Mouse (Mus musculus) lung, embryonic 14.5 days (tissue): ENCODE data around the gene Fam13c. TPM values are rescaled to one million over a fixed set of nuclear protein-coding genes. Genes with fewer than 3 reads are reported as not detected.
A peak's percentile ranks its signal among the peaks of the same experiment; 100 is the strongest.

Experiments used
- ATAC-seq: fragments of 200-750 bp; cut with Nextera tagmentation; 2 replicates; pipeline ENCODE4 v1.8.0; 2017; ENCODE audit warnings: mild to moderate bottlenecking, moderate TSS enrichment, moderate library complexity; ENCODE audit not compliant: insufficient read depth
- DNase-seq: peaks from one replicate; pipeline ENCODE4 v3.0.0-alpha.2; 2015
- H3K27ac ChIP-seq: fragments of 300-500 bp; sonication (generic); 2 replicates; pipeline ENCODE4 v1.5.1; 2014; ENCODE audit warnings: low read depth, mild to moderate bottlenecking, moderate library complexity
- H3K27me3 ChIP-seq: fragments of 300-500 bp; sonication (generic); 2 replicates; pipeline ENCODE4 v1.6.1; 2014; ENCODE audit warnings: low read length, control low read depth; ENCODE audit not compliant: insufficient read depth
- H3K36me3 ChIP-seq: fragments of 300-500 bp; sonication (generic); 2 replicates; pipeline ENCODE4 v1.6.1; 2014; ENCODE audit warnings: control low read depth; ENCODE audit not compliant: insufficient read depth
- H3K4me1 ChIP-seq: fragments of 300-500 bp; sonication (generic); 2 replicates; pipeline ENCODE4 v1.6.1; 2014; ENCODE audit warnings: antibody characterized with exemption, control low read depth; ENCODE audit not compliant: insufficient read depth
- H3K4me2 ChIP-seq: fragments of 300-500 bp; sonication (generic); 2 replicates; pipeline ENCODE4 v1.6.1; 2014; ENCODE audit warnings: mild to moderate bottlenecking
- H3K4me3 ChIP-seq: fragments of 300-500 bp; sonication (generic); 2 replicates; pipeline ENCODE4 v1.5.1; 2014; ENCODE audit warnings: low read depth, low read length
- H3K9ac ChIP-seq: fragments of 300-500 bp; sonication (generic); 2 replicates; pipeline ENCODE4 v1.6.1; 2014
- H3K9me3 ChIP-seq: fragments of 300-500 bp; sonication (generic); 2 replicates; pipeline ENCODE4 v1.6.1; 2016; ENCODE audit warnings: low read depth, low read length, control low read depth
- CTCF ChIP-seq: IDR thresholded peaks from 2 replicates; pipeline ENCODE4 v1.5.1; 2016; ENCODE audit warnings: antibody characterized with exemption, low read depth
- WGBS: fragments of 180-500 bp; shearing (Covaris S2); extraction: QIAGEN DNeasy Blood & Tissue Kit; methylation state at CpG from one replicate; pipeline ENCODE4 v1.1.7; 2014; 5-methylcytosine and 5-hydroxymethylcytosine counted together
- polyA plus RNA-seq: library from polyadenylated mRNA; unstranded; fragments of >200 nt; fragmentation: Nextera tagmentation; extraction: Ambion mirVana; gene quantifications from 2 replicates; pipeline ENCODE4 v1.2.1, GENCODE M21; 2014

Gene Fam13c
- polyA plus RNA-seq, 1 experiment from 2014 or later = 9.7 TPM

DNA sequence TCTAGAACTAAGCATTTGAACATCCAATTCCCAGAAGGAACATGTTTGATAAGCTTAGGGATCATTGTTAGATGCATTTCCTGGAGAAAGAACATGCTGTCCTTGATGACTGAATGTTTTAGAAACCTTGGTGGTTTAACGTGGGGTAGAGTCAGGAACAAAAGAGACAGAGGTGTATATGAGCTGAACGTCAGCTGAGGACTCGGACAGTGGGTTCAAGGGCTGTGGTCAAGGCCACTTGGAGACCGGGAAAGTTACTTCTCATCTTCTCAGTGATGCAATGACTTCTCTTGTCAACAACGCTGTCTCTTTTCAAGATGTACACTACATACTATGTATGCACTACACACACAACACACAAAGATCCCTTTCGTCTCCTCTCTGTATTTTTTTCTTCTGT is 46.4 kb downstream of the Fam13c start:
- Histone ChIP-seq H3K4me2 (no peak overlapping the region), H3K9ac (no peak overlapping the region), H3K4me1 (peaks cover 3% of the 10 kb centered on the region; the same call in 1 of the 2 replicates), H3K27ac (no peak overlapping the region), H3K4me3 (no peak overlapping the region), H3K36me3 (no peaks in the 10 kb centered on the region), H3K9me3 (no peaks in the 10 kb centered on the region), H3K27me3 (no peaks in the 10 kb centered on the region)
- 83% methylated on average over 6 of the region's 6 CpGs for WGBS
- DNase-seq (no peak), ATAC-seq (no peak)
- TF ChIP-seq CTCF = no peak

DNA sequence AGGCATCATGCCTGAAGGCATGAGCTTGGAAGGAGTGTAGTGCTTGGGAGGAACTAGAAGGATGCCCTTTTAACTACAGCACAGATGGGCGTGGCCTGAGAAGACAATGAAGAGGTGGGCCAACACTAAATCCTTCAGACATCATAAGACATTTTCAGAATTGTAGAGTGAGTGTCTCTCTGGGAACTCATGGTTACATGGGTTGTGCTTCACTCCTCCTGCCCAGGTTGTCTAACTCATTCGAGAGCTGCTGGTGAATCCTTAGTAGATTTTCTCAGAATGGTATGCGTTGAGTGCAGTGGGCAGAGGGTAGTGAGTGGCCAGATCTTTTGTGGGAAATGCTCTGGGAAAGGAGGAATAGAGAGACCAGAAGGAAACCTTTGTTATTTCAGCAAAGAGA is 53.6 kb downstream of the Fam13c start:
- Histone ChIP-seq H3K27me3 (no peaks in the 10 kb centered on the region), H3K36me3 (no peaks in the 10 kb centered on the region), H3K9ac (no peak overlapping the region), H3K9me3 (no peaks in the 10 kb centered on the region), H3K4me1 (peaks cover 6% of the 10 kb centered on the region; the same call in 1 of the 2 replicates), H3K4me2 (no peak overlapping the region), H3K27ac (peak overlapping the region; percentile 46; the same call in 1 of the 2 replicates), H3K4me3 (no peak overlapping the region)
- ATAC-seq = no peak
- TF ChIP-seq CTCF = no peak
- 77% methylated on average over 3 of the region's 3 CpGs for WGBS
- no peak for DNase-seq

DNA sequence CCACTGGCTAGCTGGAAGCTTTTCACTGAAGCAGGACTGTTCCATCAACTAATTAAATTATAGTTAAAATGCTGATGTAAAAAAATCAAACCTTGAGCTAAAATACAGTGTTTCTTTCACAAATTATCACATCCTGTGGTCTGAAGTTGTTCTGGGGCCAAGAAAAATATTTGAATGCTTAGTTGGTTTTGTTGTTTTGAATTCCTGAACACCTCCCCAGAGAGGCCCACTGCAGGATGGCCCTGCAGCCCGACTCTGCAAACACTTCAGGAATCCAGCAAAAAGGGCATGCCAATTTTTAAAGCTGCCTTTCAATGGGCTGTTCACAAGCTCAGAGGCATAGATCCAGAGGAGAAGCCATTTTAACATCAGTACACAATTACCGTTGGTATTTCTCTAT is 54.2 kb downstream of the Fam13c start:
- no peak for ATAC-seq
- Histone ChIP-seq H3K4me2 (no peak overlapping the region), H3K4me3 (no peak overlapping the region), H3K36me3 (no peaks in the 10 kb centered on the region), H3K27me3 (no peaks in the 10 kb centered on the region), H3K4me1 (peaks cover 6% of the 10 kb centered on the region; the same call in 1 of the 2 replicates), H3K9ac (no peak overlapping the region), H3K27ac (peak overlapping the region; percentile 46; the same call in 1 of the 2 replicates), H3K9me3 (no peaks in the 10 kb centered on the region)
- WGBS = 33% methylated on average over 2 of the region's 2 CpGs
- TF ChIP-seq CTCF = no peak
- peak; percentile 62 for DNase-seq

DNA sequence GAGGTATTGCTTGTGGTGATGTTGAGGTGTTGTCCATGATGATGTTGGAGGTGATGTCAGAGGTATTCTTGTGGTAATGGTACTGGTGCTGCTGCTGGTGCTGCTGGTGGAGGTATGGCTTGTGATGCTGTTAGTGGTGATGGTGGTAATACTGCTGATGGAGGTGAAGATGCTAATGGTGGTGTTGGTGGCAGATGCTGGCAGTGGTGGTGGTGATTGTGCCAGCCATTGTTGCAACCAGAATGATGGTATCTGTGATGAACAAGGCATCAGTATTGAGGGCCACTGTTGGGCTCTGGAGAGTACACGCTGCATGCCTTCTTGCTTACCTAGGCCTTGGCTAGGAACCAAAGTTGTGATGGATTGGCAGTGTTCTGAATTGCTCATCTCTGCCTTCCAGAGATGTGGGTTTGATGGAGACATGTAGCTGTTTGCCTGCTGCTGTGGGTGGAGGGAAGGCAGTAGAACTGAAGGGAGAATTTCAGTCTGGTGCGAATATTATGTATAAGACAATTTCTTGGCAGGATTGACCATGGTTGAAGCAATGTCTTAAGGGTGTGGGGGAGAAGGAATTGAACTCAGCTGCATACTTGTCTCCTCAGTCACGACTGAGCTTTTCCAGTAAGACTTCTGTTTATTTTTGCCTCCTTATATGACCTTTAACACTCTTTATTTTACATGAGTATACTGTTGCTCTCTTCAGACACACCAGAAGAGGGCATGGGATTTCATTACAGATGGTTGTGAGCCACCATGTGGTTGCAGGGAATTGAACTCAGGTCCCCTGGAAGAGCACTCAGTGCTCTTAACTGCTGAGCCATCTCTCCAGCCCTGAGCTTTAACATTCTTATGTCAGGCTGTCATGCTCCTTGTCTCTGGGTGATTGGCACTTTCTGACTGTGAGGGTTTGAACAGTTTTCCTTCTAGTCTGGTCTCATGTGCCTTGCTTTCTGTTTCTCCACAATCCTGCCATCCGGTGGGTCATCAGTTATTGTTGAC is 55.1 kb downstream of the Fam13c start:
- peak; percentile 78 for DNase-seq

DNA sequence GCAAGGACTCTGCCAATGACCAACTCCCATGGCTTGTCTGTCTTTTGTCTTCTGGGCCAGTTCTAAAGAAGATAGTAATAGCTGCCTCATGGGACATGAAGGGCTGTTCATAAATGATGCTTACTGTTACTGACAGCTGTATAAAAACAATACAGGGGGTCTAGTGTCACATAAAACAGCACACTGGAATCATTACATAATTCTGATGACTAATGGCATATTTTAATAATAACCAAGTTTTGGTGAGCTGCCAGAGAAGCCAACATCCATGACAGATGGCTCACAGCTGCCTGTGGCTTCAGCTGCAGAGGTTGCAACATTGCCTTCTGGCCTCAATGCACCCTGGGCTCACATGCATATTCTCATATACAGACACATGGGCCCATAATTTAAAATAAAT is 56.7 kb downstream of the Fam13c start:
- H3K27me3 ChIP-seq = no peaks in the 10 kb centered on the region
- no peak overlapping the region for H3K9ac ChIP-seq
- no peak for TF ChIP-seq CTCF
- peaks cover 6% of the 10 kb centered on the region; the same call in 1 of the 2 replicates for H3K4me1 ChIP-seq
- peak; percentile 93 for DNase-seq
- no peak overlapping the region for H3K4me3 ChIP-seq
- H3K27ac ChIP-seq = no peak overlapping the region
- no peak overlapping the region for H3K4me2 ChIP-seq
- no peaks in the 10 kb centered on the region for H3K36me3 ChIP-seq
- peak; percentile 88 for ATAC-seq
- no peaks in the 10 kb centered on the region for H3K9me3 ChIP-seq

More for the DNA sequence above, 55.1 kb downstream of the Fam13c start:
- Histone ChIP-seq H3K36me3 (no peaks in the 10 kb centered on the region), H3K27me3 (no peaks in the 10 kb centered on the region), H3K4me2 (no peak overlapping the region), H3K9ac (no peak overlapping the region), H3K27ac (no peak overlapping the region), H3K4me3 (no peak overlapping the region), H3K9me3 (no peaks in the 10 kb centered on the region), H3K4me1 (peaks cover 6% of the 10 kb centered on the region; the same call in 1 of the 2 replicates)
- TF ChIP-seq CTCF = 0 out of 2 replicates have a peak, but pooled peaks have one; percentile 24
- peak; percentile 36; the same call in 1 of the 2 replicates for ATAC-seq
- 47% methylated on average over 4 of the region's 4 CpGs for WGBS

DNA sequence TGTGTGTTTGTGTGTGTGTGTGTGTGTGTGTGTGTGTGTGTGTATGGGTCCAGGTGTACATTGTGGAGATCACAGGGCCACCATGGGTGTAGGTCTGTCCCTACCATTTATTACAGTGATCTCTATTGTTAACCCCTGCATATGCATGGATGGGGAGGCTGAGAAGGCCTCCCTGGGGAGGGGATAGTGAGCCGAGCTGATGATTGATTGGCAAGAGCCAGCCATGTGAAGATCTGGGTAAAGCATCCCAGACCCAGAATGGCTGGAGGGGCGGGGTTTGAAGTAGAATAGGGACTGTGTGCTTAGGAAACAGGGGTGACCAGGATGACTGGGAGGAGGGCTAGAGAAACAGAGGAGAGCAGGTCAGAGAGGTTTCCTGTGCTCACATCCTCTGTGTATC is 58.0 kb downstream of the Fam13c start:
- ATAC-seq (no peak), DNase-seq (no peak)
- no peaks in the 10 kb centered on the region for H3K27me3 ChIP-seq
- H3K4me2 ChIP-seq = no peak overlapping the region
- H3K4me1 ChIP-seq = peaks cover 6% of the 10 kb centered on the region; the same call in 1 of the 2 replicates
- no peak overlapping the region for H3K9ac ChIP-seq
- no peak overlapping the region for H3K4me3 ChIP-seq
- H3K36me3 ChIP-seq = no peaks in the 10 kb centered on the region
- TF ChIP-seq CTCF = no peak
- no peak overlapping the region for H3K27ac ChIP-seq
- no peaks in the 10 kb centered on the region for H3K9me3 ChIP-seq
- 49% methylated on average over 2 of the region's 2 CpGs for WGBS

DNA sequence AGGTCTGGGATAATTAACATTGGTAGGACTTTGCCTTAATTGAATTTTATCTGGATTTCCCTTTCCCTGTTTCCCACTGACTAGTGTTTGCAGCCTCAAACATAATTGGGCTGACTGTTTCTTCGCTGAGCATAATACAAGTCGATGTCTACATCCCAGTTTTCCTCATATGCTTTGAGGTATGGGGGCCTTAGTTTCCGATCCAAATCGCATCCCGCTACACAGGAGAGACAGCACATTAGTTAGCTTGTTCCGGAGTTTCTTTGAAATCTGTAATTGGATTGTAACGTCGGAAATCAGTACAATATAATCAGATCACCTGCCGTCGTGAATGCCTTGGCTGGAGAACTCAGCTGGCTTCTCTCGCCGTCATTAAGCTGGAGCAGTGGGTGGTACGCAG is 59.0 kb downstream of the Fam13c start:
- Histone ChIP-seq H3K27me3 (no peaks in the 10 kb centered on the region), H3K4me1 (peaks cover 6% of the 10 kb centered on the region; the same call in 1 of the 2 replicates), H3K36me3 (no peaks in the 10 kb centered on the region), H3K9ac (no peak overlapping the region), H3K4me3 (no peak overlapping the region), H3K27ac (no peak overlapping the region), H3K4me2 (no peak overlapping the region), H3K9me3 (no peaks in the 10 kb centered on the region)
- WGBS = 54% methylated on average over 13 of the region's 13 CpGs
- ATAC-seq = no peak
- no peak for DNase-seq
- TF ChIP-seq CTCF = no peak
